Mouse (Mus musculus): ENCODE data around the gene Tmed9.

GRCm38 (mm10) chr13:55620275-55620674 lies 46.7 kb downstream of the Tmed9 start:
- TF ChIP-seq CTCF (IDR thresholded peaks at IDR 0.05; ENCODE audit: control insufficient read depth, insufficient read depth, insufficient replicate concordance, low read depth, low read length) (no peak), POLR2A (IDR thresholded peaks at IDR 0.05; ENCODE audit: control insufficient read depth, low read depth, low read length) (no peak)

Data from testis, adult 2 months (tissue).